Mouse (Mus musculus): ENCODE measurements around the gene Rtbdn. TPM values are rescaled to one million over a fixed set of nuclear protein-coding genes. Genes with fewer than 3 reads are reported as not detected.
A peak's percentile ranks its signal among the peaks of the same experiment; 100 is the strongest.
"Not testable (repeated sequence)": the region's sequence is repeated elsewhere in the genome, so short reads cannot be mapped to it uniquely, and the experiment has no call there.

Rtbdn gene
- total RNA-seq (2021) = not detected in 2 replicates
- long read RNA-seq = 0 reads

- DNase-seq = no peak
Measured at GRCm38 (mm10) chr8:84946528-84947240, at the start of gene Rtbdn. Rtbdn (plus strand) TSS chr8:84946991.

DNA sequence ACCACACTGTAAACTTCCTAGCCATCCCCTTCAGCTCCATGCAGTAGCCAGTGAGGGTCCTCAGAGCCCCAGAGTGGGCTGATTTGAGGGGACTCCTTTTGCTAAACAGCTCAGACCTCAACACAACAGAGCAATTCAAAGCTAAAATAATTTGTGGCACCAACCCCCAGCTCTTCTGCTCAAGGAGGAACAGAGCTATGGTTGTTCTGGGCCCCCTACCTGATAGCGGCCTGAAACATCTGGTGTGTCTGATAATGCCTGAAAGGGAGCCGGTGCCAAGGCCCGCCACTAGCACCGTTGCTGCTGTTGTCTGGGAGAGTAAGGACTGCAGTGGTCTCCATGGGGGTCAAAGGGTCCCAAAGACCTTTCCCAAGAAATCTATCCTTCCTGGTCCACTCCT is 45.7 kb upstream of the Rtbdn start:
- no peak for DNase-seq

GRCm38 (mm10) chr8:84901752-84902151 is 45.0 kb upstream of the Rtbdn start, which contains the start of gene Klf1:
Klf1 (plus strand) TSS chr8:84901928.
- DNase-seq = no peak

DNA sequence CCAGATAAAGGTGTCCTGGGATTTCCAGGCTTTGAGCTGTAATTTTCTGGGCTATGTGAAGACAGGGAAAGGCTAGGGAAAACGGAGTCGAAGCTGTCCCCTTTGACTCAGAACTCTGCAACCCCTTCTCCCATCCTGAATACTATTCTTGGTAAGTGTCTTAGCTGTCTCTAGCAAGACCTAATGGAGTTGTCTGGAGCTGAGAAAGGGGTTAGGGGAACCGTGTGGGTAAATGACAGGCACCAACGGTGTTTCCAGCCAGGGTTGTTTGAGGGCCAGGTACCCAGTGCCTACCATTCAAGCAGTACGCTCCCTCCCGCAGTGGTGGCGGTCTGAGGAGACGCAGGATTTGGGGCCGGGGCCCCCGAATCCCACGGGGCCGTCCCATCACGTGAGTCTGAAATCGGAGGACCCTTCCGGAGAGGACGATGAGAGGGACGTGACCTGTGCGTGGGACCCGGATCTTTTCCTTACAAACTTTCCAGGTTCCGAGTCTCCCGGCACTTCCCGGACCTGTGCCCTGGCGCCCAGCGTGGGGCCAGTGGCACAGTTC is 44.3 kb upstream of the Rtbdn start:
- no peak for DNase-seq

DNA sequence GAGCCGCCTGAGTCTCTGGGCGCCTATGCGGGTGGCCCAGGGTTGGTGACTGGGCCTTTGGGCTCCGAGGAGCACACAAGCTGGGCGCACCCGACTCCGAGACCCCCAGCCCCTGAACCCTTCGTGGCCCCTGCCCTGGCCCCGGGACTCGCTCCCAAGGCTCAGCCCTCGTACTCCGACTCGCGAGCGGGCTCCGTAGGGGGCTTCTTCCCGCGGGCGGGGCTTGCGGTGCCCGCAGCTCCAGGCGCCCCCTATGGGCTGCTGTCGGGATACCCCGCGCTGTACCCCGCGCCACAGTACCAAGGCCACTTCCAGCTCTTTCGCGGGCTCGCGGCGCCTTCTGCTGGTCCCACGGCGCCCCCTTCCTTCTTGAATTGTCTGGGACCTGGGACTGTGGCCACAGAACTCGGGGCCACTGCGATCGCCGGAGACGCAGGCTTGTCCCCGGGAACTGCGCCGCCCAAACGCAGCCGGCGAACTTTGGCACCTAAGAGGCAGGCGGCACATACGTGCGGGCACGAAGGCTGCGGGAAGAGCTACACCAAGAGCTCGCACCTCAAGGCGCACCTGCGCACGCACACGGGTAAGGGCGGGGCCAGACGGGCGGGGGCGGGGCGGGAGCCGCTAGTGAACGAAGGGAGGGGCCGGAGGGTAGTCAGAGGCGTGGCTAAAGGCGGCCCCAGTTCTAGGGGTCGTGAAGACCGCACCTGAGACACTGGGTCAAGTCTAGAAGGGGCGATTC is 43.7 kb upstream of the Rtbdn start:
- DNase-seq = peak; percentile 92

- DNase-seq = no peak
Measured at GRCm38 (mm10) chr8:84904351-84904750, 42.4 kb upstream of the Rtbdn start.

DNA sequence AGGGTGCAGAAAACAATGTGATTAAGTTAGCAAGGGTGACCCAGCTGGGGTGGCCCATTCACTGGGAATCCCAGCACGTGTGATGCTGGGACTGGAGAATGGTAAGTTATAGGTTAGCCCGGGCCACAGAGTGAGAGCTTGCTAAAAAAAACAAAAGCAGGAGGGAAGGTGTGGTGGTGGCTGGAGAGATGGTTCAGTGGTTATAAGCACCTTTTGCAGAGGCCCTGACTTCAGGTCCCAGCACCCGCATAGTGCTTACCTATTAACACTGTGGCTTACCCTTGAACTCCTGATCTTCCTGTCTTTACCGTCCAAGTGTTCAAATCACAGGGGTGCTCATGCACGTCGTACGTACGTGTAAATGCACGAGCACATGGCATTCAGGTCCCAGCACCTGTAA is 39.8 kb upstream of the Rtbdn start:
- DNase-seq = no peak

- no peak for DNase-seq
Measured at GRCm38 (mm10) chr8:84907493-84907892, 39.3 kb upstream of the Rtbdn start.

GRCm38 (mm10) chr8:84907979-84908378 is 38.8 kb upstream of the Rtbdn start:
- DNase-seq = not testable (repeated sequence)

GRCm38 (mm10) chr8:84908421-84909161 is 38.2 kb upstream of the Rtbdn start, which contains the start of gene Dnase2a:
Dnase2a (plus strand) TSS chr8:84908560.
- peak; percentile 94 for DNase-seq

GRCm38 (mm10) chr8:84909162-84909767 is 37.5 kb upstream of the Rtbdn start:
- DNase-seq = no peak

DNA sequence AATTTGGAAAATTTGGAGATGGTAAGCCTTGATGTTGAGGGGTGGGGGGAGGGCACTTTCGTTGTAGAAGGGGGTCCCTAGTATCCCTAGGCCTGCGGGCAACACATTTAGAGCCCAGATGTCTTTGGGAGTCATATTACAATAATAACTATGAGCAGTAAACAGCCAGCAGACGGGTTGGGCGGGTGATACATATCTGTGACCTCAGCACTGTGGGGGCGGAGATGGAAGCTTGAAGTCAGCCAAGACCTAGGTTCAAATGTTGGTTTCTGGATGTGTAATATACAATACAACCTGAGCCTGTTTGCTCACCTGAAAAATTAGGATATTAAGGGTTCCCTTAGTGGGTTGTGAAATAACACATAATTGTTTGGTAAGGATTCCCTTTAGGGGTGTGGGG is 36.8 kb upstream of the Rtbdn start:
- no peak for DNase-seq

- no peak for DNase-seq
Measured at GRCm38 (mm10) chr8:84910551-84910950, 36.2 kb upstream of the Rtbdn start.

DNA sequence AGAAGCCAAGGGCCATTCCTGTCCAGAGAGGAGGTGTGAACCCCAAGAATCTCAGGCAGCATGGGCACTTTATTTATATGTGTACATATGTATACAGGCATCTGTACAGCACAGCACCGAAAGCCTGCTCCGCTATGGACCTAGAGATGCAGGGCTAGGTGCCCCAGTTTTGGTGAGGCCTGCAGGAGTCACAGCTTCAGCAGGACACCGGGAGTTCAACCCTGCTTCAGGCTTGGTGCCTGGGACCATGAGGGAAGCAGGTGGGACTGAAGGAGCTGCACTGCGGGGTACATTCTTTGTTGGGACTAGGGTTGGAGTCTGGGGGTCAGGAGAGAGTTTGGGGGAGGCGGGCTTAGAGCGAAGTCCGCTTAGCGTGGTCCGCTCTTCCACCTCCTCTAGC is 34.9 kb upstream of the Rtbdn start:
- no peak for DNase-seq

DNA sequence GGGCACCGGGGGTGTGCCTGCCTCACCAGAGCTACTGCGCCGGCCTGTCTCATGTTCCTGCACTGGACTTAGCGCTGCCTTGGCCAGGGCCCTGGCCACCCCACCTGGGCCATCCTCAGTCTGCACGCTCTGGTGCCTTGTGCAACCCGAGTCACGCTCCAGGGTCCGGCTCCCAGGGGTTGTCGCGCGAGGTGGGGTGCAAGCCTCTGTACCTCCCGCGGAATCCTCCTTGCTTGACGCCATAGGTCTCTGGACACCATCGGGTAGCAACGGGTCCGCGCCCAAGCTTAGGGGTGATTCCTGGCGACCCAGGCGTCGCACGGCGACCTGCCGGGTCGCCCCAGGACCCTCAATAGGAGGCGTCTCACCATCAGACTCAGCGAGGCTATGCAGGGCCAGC is 34.4 kb upstream of the Rtbdn start:
- no peak for DNase-seq

GRCm38 (mm10) chr8:84912895-84913501 is 33.8 kb upstream of the Rtbdn start:
- DNase-seq = peak; percentile 73

GRCm38 (mm10) chr8:84913502-84913900 is 33.3 kb upstream of the Rtbdn start:
- DNase-seq = no peak

- DNase-seq = no peak
Measured at GRCm38 (mm10) chr8:84913960-84914359, 32.8 kb upstream of the Rtbdn start.

DNA sequence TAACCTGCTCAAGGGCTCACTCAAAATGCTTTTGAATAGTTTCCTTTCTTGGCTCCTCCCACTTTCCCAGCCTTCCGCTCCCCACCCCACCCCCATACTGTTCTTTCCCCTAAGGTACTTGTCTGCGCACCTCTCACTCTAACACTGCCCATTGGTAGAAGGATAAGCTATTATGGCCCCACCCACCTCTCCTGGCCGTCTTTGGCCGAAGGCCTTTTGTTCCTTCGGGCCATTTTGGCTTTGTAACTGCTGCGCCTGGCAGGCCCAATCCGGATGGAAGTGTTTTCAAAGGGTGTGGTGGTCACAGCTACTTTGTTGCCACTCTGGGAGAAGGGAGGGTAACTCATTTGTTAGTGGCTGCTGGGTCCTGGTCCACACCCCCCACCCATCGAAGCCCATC is 31.5 kb upstream of the Rtbdn start:
- no peak for DNase-seq

DNA sequence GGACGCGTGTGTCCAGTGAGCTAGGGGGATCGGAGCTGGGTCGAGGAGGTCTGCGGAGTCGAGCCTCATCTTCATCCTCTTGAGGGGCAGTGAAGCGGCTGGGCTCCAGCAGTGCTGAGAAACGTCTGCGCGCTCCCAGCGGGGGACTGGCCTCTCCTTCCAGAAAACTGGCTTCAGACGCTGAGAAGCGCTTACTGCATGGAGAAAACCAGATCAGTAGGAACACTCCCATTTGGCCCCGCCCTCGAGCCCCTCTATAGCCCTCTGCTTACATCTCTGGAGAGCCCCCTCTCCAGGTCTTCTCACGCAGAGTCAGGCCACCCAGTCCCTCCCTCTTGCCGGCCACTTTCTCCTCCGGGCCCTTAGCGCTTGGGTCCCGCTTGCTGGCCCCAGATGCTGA is 29.0 kb upstream of the Rtbdn start:
- DNase-seq = no peak

DNA sequence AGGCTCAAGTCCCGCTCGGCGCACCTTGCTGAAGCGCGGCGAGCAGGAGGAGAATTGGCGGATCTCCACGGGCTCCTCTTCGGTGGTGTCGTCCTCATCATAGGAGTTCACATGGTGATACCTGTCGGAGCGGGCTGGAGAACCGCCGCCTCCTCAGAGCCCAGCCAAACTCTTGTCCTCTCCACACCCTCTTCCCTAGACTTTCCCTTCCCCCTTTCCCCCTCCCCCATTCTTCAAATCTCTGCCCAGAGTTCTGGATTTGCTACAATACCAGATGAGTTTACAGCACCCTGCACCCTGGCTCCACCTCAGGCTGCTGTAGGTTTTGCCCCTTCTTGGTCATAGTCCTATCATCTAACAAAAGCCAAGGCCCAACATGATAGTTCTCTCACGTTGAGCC is 28.1 kb upstream of the Rtbdn start:
- no peak for DNase-seq

DNA sequence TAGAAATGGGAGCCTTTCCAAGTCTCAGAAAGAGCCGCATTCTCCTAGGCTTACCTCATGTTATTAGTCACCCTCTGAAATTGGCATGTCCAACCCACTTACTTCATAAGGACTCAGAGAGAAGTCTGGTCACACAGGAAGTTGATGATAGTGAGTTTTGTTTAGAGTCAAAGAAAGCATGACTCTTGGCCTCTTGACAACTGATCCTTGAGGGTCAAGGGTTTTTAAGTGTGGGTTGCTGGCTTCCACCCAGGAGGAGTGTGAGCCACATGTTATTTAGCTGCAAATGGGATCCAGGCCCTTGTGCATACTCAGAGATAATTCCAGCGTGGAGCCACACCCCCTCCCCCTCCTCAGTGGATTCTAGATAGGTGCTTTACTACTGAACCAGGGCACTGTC is 25.2 kb upstream of the Rtbdn start:
- no peak for DNase-seq
